Mouse (Mus musculus) fat pad, adult 2 months (tissue): ENCODE data around the gene Irf1.

Experiments
- DNase-seq: peaks from one replicate; pipeline ENCODE4 v3.0.0-alpha.2; 2011; ENCODE audit warnings: low read depth, low spot score; ENCODE audit errors: extremely low read depth

Irf1 gene

DNA sequence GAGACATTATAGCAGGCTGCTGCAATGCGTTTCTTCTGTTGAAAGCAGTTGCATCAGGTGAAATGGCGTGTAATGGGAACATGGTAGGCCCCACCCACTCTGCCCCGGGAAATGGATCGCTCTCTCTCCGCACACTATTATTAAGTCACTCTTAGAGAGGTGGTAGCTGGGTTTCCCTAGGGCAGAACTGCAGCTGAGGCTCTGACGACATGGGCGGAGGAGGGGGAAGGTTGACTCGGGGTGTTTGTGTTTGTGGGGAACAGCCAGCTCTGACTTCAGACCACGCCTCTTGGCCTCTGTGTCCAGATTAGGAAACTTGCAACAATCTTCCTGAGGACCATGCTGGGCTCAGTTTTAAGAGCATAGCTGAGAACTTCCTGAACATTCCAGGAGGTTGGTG is 36.0 kb downstream of the Irf1 start:
- DNase-seq, result peak; percentile 91

DNA sequence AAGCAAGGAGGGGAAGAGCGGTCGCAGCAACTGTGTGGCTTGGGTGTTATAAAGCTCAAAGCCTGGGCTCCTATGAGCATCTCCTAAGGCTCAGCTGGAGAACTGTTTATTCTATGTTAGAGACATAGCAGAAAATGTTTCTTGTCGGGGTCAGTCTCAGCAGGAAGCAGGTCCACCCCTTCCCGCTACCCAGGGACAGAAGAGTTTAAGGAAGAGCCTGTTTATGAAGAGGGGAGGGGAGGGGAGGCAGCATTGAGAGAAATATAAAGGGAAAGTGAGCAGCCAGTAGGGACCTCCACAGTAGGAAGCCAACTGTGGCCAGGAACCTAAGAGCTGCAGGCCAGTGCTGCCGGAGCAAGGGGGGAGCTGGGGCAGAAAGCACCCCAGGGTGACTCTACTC is 39.5 kb downstream of the Irf1 start:
- no peak for DNase-seq

DNA sequence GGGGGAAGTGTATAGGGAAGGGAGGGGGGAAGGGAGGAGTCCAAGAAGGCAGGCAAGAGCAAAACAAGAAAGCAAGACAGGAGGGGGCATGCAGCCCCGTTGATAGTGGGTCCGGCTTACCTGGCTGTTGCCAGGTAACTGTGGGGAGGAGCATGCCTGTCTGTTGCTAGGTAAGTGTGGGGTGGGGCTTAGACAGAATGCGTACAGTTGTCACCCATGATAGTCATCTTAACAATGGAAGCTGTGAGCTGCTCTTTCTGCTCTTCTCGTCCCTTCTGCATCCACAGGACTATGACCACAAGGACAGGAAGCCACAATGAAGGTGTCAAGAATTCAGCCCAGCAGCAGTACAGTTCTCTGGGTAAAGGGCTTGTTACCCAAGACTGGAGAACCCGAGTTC is 40.3 kb downstream of the Irf1 start:
- no peak for DNase-seq

DNA sequence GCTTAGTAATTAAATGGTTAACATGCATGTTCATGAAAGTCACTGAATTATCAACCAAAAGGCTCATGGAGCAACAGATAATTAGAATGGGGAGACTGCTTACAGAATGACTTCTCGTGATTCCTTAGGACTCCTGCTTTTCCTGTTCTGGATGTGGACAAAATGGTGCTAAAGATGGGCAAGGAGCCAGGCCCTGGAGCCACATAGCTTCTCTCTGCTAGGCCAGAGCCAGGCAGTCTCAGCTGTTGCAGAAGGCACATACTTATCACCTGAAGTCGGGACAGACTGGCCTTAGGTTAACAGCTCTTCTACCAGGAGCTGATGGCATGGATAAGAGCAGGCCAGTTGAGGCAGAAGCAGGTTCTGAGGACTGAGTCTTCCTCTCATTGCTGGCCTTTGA is 40.9 kb downstream of the Irf1 start:
- peak; percentile 55 for DNase-seq

DNA sequence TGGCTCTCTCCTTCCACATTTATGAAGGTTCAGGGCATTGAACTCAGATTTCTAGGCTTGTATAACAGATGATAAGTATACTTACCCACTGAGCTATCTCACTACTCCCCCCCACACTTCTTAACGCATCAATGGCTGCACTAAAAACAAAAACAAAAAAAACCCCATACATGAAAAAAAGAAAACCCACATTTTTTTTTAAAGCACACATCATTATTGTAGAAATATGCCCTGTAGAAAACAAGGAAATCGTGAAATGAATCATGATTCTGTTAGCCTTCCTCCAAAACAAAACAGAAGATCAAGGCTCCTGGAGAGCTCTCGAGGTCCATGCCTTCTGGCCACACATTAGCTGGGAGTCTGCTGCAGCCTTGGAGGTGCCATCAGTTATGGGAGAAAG is 41.5 kb downstream of the Irf1 start:
- no peak for DNase-seq

DNA sequence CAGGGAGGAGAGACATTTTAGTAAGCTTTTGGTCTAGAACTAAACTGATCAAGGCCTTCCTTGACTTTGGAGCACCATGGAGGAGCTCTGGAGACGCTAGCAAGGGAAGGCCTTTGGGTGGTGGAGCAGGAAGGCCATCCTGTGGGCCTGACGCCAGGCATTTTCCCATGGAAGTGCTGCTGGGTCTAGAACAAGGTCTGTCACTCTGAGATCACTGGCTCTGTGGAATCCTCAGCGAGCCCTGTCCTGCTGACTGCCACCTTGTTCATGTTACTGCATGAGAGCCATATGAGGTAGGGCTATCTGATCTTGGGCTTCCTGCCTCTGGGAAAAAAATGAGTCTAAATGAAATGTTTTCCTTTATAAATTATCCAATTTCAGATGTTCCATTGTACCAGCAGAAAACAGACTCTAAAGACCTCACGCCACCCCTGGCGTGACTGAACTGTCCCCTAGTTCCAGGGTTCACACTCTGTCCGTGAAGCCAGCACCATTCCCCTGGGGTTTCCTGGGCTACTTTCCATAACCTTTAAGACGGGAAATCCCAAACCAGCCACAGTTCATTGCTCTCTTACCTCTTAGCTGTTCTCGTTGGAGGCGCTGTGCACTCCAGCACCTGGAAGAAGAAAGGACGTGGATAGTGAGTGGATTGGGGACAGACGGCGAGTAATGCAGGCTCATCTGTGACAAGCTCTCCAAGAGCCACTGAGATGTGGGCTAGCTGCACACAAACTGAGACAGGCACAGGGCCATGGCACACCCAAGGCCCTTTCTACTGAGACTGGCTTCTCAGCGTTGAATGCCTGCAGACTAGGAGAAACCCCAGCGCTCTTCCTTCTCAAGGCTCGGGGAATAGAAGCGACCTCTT is 43.4 kb downstream of the Irf1 start:
- DNase-seq, result no peak

DNA sequence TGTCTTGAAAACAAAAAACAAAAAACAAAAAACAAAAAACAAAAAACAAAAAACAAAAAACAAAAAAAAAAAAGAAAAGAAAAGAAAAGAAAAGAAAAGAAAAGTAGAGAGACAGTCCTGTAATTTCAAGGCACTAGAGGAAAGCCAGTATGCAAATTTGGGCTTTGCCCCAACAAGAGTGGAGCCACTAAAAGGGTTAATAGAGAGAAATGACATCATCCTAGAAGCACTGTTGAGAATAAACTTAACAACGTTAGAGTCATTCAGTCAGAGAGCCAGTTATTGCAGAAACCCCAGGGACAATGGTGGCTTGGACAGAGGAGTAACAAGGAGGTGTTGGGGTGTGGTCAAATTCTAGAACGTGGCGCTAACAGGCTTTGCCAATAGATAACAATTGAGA is 45.0 kb downstream of the Irf1 start:
- no peak for DNase-seq

DNA sequence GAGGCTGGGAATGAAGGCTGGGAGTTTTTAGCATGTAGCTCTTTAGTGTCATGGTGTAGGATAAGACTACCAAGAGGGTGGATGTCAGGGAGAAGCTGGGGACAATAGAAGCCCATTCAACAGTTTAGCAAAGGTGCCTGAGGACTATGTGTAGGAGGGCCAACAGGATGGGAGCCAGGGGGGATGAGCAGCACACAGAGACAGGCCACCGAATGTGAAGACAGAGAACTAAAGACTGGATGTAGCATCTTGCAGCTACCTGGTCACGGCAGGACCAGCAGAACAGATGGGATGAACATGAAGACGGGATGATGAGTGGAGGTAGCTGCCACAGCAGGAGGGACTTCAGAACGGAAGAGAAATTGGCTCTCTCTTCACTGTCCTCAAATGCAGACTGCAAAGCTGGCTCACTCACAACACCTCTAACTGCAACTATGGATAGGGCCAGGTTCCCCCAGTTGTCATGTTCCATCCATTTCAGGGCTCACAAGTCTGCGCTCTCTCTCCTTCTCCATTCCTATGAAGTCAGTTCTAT is 47.1 kb downstream of the Irf1 start:
- no peak for DNase-seq

DNA sequence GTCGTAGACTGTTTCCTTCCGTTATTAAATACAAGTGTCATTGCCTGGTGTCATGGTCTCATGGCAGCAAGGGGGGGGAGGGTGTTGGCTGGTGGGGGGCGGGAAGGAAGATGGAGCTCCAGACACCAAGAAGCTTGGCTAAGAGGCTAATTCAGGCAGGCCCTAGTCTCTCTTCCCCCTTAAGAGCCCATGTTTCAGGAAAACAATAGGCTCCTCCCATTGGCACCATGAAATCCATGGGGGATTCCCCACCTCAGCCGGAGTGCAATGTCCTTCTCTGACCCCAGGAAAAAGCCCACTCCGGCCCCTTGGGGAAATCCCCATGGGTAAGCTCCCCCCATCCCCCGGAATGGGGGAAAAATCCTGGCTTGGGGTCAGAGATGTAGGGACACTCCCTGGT is 49.0 kb downstream of the Irf1 start:
- DNase-seq, result no peak

DNA sequence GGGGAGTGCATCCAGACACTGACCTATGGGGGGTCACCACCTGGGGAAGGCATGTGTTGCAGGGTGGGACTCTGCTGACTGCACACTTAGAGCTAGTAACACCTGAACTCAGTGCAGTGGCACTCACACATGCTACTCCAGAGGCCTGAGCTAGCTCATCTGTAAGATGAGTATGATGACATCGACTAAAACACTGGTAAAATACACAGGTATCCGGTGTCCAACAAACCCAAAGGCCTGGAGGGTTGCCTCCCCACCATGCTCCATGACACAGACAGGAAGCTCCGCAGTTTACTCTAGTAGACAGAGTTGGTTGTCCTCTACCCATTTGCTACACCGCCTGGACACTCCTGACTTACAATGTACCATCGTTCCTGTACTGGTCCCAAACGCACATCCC is 49.7 kb downstream of the Irf1 start:
- DNase-seq, result no peak

DNA sequence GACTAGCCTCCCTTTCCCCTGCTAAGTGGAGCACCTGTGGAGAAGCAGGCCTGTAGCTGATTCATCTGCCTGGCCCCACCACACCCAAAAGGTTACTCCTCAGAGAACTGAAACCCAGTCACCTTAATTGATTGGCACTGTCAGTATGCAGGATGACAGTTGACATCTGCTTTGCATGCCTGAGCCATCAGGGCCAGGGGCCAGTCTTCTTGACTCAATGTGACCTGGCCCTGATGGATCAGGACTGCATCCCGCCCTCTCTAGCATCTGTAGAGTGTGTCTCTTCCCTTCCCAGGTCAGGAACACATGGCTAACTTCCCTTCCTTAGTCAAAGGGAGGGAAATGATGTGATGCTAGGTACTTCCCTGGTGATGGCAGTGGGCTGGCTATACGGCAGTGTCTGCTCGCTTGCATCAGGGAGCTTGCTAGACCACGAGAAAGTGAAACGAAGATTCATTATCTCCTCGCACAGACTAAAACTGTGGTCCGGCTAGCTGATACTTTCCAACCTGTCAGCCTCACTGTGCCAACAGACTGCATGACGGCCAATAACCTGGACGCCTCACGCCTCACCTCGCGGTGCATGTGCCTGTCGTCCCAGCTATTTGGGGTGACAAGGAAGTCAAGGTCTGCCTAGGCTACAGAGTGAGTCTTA is 50.8 kb downstream of the Irf1 start:
- no peak for DNase-seq

DNA sequence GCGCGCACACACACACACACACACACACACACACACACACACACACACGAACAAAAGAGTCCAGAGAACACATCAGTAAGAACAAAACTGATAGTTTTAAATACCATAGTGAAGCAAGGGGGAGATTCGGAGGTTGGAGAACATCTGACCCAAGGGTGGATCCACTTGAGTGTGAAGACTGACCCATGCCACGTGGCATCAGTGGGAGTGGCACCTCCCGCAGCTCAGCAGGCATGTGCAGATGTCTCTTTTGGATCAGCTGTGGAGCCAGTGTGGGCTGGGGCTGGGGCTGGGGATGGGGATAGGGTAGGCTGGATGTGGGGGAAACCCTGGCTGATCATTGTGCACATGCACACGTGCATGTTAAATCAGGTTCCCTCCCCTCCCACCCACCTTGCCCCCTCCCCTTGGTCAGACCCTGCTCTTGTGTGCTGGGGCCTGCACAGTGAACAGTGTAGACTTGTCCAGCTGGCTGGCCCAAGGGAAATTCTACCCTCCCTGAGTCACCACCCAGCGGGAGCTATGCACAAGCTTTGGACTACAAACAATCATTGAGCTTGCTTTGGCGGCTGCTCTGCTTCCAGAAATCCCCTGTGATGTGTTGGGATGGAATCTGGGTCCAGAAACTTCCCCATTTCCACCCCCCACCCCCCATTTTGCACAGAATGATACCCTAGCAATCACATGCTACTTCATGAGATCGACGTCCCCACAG is 51.6 kb downstream of the Irf1 start:
- no peak for DNase-seq

DNA sequence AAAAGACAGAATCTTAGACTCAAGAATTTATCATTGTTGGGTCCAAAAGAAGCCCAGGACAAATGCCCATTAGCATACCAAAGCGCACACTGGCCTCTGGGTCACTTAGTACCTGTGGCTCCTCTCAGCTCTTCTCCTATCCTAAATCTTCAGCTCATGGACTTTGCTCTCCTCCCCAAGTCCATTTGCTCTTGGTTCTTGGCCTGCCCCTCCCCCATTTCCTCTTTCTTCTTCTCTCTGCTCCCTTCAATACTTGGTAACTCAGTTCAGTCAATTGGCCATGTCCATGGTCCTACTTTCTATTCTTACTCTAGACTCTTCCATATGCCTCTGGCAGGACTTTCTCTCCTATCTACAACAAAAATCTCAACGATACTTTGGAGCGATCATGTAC is 52.1 kb downstream of the Irf1 start:
- DNase-seq, result no peak

DNA sequence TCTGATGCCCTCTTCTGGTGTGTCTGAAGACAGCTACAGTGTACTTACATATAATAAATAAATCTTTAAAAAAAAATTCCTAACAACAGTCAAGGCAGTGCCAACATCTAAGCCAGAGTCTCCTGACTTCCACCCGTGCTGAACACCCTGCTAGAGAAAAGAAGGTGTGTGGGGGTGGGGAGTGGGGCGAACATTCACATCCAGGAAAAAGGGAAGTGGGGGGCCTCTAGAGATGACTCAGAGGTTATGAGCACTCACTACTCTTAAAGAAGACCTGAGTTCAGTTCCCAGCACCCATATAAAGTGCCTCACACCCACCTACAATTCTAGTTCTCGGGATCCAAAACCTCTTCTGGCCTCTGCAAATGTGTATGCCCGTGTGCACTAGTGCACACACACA is 55.6 kb downstream of the Irf1 start:
- DNase-seq, result no peak
